Mouse (Mus musculus): ENCODE measurements around the gene Csf2. TPM values are rescaled to one million over a fixed set of nuclear protein-coding genes. Genes with fewer than 3 reads are reported as not detected.
"Not testable (repeated sequence)": the region's sequence is repeated elsewhere in the genome, so short reads cannot be mapped to it uniquely, and the experiment has no call there.

The Csf2 gene
- polyA plus RNA-seq (2015; fragmentation: Nextera tagmentation; extraction: Ambion mirVana): 0.55 and 0.70 TPM in 2 replicates

DNA sequence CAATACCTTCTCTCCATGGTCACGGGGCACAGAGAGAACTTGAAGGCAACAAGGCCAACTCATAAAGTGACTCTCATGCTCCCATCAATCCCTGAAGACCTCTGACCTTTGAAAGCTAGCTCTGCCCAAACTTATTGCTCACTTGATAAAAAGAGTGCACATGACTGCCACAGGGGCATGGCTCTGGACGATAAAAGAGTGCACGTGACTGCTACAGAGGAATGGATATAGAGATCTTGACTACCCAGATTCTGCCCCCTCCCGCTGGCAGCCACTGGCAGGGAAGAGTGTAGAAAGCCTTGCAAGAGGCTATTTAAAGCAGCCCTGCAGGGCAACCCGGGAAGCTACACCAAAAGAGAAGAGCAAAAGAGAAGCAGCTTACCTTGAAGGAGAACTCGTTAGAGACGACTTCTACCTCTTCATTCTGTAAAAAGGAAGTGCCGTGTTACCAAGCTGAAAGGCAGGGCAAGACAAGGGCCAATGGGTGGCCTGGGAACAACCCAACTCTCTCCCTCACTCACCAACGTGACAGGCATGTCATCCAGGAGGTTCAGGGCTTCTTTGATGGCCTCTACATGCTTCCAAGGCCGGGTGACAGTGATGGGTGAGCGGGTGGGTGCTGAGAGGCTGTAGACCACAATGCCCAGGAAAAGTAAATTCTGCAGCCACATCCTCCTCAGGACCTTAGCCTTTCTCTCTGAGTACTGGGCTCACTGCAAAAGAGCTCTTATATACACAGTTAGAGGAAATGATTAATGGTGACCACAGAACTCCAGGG is at the start of gene Csf2:
Csf2 (minus strand) TSS at position 728 of the 778 bp plus-strand sequence.
- H3K4me3 ChIP-seq: no peak within 1 kb of the TSS
- H3K4me1 ChIP-seq: peaks cover 41% of the 10 kb centered on the region; the same call in 1 of the 2 replicates
- H3K4me2 ChIP-seq: peak within 1 kb of the TSS; percentile 22
- H3K9ac ChIP-seq: no peak within 1 kb of the TSS; the same call in 1 of the 2 replicates
- no peak for ATAC-seq (ENCODE audit: borderline replicate concordance, extremely low read depth, low FRiP score, low TSS enrichment)
- H3K27me3 ChIP-seq: no peaks in the 10 kb centered on the region
- 27% methylated on average over 11 of the region's 11 CpGs for WGBS
- peak within 1 kb of the TSS; percentile 80 for H3K27ac ChIP-seq
- H3K9me3 ChIP-seq: no peaks in the 10 kb centered on the region
- H3K36me3 ChIP-seq: no peaks in the 10 kb centered on the region

DNA sequence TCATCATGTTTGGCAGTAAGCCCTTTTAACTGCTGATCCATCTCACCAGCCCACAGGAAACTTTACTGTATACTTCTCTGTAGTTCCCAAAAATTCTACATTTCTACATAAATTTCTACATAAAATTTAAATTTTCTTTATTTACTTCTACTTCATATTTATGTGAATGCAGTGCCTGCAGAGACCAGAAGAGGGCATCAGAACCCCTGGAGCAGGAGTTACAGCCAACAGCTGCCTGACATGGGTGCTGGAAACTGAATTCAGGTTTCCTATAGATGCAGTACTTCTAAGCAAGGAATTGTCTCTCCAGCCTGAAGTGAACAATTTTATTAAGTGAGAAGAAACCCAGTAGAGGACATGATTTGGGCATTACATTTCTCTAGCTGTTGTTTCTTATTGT is 49.3 kb upstream of the Csf2 start:
- ATAC-seq (ENCODE audit: borderline replicate concordance, extremely low read depth, low FRiP score, low TSS enrichment): no peak
- Histone ChIP-seq H3K4me3 (no peak overlapping the region), H3K27ac (no peak overlapping the region), H3K36me3 (no peaks in the 10 kb centered on the region), H3K9me3 (no peaks in the 10 kb centered on the region), H3K4me2 (no peak overlapping the region), H3K9ac (no peak overlapping the region), H3K27me3 (peaks cover 7% of the 10 kb centered on the region), H3K4me1 (peaks cover 1% of the 10 kb centered on the region)

GRCm38 (mm10) chr11:54297471-54297870 is 48.0 kb upstream of the Csf2 start:
- not testable (repeated sequence) for H3K4me1 ChIP-seq; H3K27ac ChIP-seq; H3K36me3 ChIP-seq; H3K9ac ChIP-seq; H3K9me3 ChIP-seq; H3K27me3 ChIP-seq; H3K4me3 ChIP-seq; H3K4me2 ChIP-seq; ATAC-seq (ENCODE audit: borderline replicate concordance, extremely low read depth, low FRiP score, low TSS enrichment)
- 92% methylated on average over 2 of the region's 2 CpGs for WGBS

GRCm38 (mm10) chr11:54296734-54297133 is 47.3 kb upstream of the Csf2 start:
- Histone ChIP-seq H3K36me3 (no peaks in the 10 kb centered on the region), H3K27ac (no peak overlapping the region), H3K9me3 (no peaks in the 10 kb centered on the region), H3K4me1 (no peaks in the 10 kb centered on the region), H3K4me2 (no peak overlapping the region), H3K27me3 (no peaks in the 10 kb centered on the region), H3K9ac (no peak overlapping the region), H3K4me3 (no peak overlapping the region)
- WGBS: 80% methylated on average over 1 of the region's 1 CpGs
- ATAC-seq (ENCODE audit: borderline replicate concordance, extremely low read depth, low FRiP score, low TSS enrichment): no peak

DNA sequence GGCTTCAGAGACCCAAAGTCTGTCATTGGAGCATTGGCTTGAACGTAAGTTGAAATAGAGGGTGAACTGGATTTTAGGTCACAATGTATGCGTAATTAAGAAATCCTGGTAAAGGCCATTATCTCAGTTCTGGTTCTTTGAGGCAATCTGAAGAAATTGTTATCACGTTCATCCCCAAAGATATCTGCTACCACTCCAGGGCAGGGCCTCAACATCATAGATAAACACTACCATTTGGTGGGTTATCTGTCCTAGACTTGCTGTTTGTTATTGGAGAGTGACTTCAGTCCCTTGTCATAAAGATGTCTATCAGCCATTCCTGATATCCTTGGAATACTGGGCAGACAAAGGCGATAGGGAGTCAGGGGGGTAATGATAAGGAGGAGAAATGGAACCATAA is 46.5 kb upstream of the Csf2 start:
- no peaks in the 10 kb centered on the region for H3K9me3 ChIP-seq
- H3K9ac ChIP-seq: no peak overlapping the region
- no peak for ATAC-seq (ENCODE audit: borderline replicate concordance, extremely low read depth, low FRiP score, low TSS enrichment)
- H3K4me1 ChIP-seq: no peaks in the 10 kb centered on the region
- no peak overlapping the region for H3K4me3 ChIP-seq
- H3K36me3 ChIP-seq: no peaks in the 10 kb centered on the region
- no peak overlapping the region for H3K27ac ChIP-seq
- 74% methylated on average over 4 of the region's 4 CpGs for WGBS
- no peak overlapping the region for H3K4me2 ChIP-seq
- no peaks in the 10 kb centered on the region for H3K27me3 ChIP-seq

DNA sequence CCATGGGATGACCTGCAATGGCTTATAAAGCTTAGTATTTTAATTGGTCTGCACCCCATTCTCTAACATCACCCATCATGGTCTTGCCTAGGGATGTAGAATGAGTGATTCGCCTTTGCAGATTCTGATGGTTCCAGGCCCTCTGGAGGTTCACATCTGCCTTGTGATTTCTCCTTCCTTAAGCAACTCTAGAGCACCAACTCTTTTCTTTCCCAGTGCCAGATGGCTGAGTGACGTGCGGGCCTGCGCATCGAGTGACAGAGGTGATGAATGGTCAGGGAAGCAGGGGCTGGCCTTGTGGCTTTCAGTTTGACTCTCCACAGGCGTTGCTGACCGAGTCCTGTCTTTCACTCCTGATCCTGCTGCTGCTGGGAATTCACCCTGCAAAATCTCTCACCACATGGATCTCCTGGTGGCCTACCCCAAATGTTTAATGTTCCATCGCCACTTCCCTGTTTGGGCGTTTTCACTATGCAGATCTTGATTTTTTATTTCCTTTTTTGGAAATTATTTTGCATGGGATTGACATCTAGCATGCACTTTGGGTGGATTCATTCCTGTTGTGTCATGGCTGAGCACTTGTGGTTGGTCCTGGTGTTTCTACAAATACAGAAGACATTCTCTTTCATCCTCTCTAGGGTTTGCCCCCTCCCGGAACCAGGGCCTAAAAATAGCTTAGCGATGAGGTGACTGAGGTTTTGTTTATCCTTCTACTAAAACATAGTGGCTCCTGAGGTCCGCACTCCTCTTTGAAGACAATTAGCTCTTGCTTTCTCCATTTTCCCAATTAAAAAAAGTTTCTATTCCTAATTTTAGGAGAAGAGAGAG is 44.7 kb upstream of the Csf2 start:
- 41% methylated on average over 12 of the region's 12 CpGs for WGBS
- no peak overlapping the region for H3K4me3 ChIP-seq
- no peaks in the 10 kb centered on the region for H3K27me3 ChIP-seq
- no peaks in the 10 kb centered on the region for H3K4me1 ChIP-seq
- no peak overlapping the region for H3K9ac ChIP-seq
- no peaks in the 10 kb centered on the region for H3K9me3 ChIP-seq
- no peak for ATAC-seq (ENCODE audit: borderline replicate concordance, extremely low read depth, low FRiP score, low TSS enrichment)
- H3K36me3 ChIP-seq: no peaks in the 10 kb centered on the region
- no peak overlapping the region for H3K27ac ChIP-seq
- H3K4me2 ChIP-seq: no peak overlapping the region

DNA sequence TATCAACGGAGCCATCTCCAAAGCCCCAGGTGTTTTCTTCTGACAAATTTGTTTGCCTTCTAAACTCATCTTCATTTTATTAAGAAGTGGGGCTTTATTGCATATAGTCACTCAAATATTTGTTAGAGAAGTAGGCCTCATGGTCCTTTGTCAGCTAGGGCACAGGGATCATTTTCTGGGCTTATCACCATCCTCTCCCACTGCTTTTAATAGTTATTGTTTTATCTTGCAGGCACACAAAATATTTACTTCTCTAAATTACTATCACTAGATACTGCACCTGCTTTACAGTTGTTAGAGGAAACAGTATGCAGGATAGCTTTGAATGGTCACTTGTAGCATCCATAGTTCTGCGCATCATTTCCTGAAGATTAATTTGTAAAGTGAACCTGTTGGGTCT is 42.7 kb upstream of the Csf2 start:
- H3K36me3 ChIP-seq: no peaks in the 10 kb centered on the region
- WGBS: 79% methylated on average over 2 of the region's 2 CpGs
- ATAC-seq (ENCODE audit: borderline replicate concordance, extremely low read depth, low FRiP score, low TSS enrichment): no peak
- H3K9me3 ChIP-seq: no peaks in the 10 kb centered on the region
- no peaks in the 10 kb centered on the region for H3K27me3 ChIP-seq
- no peak overlapping the region for H3K27ac ChIP-seq
- no peak overlapping the region for H3K4me3 ChIP-seq
- no peak overlapping the region for H3K4me2 ChIP-seq
- no peaks in the 10 kb centered on the region for H3K4me1 ChIP-seq
- H3K9ac ChIP-seq: no peak overlapping the region

GRCm38 (mm10) chr11:54287821-54288453 is 38.5 kb upstream of the Csf2 start:
- H3K27me3 ChIP-seq: no peaks in the 10 kb centered on the region
- no peaks in the 10 kb centered on the region for H3K36me3 ChIP-seq
- no peaks in the 10 kb centered on the region for H3K4me1 ChIP-seq
- ATAC-seq (ENCODE audit: borderline replicate concordance, extremely low read depth, low FRiP score, low TSS enrichment): no peak
- no peak overlapping the region for H3K4me2 ChIP-seq
- H3K9me3 ChIP-seq: no peaks in the 10 kb centered on the region
- no peak overlapping the region for H3K27ac ChIP-seq
- no peak overlapping the region for H3K4me3 ChIP-seq
- 68% methylated on average over 8 of the region's 8 CpGs for WGBS
- H3K9ac ChIP-seq: no peak overlapping the region

DNA sequence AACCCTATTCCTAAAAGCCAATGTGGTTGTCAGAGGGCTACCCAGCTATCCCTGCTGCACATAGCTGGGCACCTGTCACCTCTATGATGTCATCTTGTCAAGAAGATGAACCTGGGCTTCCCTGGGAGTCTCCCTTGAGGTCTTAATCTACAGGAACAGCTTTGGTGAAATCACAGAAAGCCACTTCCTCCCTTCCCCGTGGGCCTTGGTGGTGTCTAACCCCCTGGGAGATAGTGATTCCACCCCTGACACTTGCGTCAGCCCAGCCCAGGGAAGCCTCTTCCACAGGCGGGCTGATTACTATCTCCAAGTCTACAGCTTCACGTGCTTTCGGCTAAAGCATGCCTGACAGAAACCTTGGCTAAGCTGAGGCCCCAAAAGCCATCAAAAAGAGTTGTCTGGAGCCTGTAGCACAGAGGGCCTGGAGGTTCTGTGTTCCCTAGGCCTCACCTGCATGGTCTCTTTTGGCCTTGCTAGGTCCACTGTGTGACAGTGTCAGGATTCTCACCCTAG is 22.0 kb upstream of the Csf2 start:
- H3K4me3 ChIP-seq: no peak overlapping the region
- WGBS: 65% methylated on average over 5 of the region's 5 CpGs

GRCm38 (mm10) chr11:54269191-54269896 is 19.9 kb upstream of the Csf2 start:
- H3K4me2 ChIP-seq: no peak overlapping the region
- ATAC-seq (ENCODE audit: borderline replicate concordance, extremely low read depth, low FRiP score, low TSS enrichment): no peak
- WGBS: 75% methylated on average over 3 of the region's 3 CpGs
- no peaks in the 10 kb centered on the region for H3K27me3 ChIP-seq
- no peak overlapping the region for H3K4me3 ChIP-seq
- H3K9ac ChIP-seq: no peak overlapping the region
- H3K9me3 ChIP-seq: no peaks in the 10 kb centered on the region
- no peaks in the 10 kb centered on the region for H3K36me3 ChIP-seq
- no peaks in the 10 kb centered on the region for H3K4me1 ChIP-seq
- no peak overlapping the region for H3K27ac ChIP-seq

More for the DNA sequence above, 22.0 kb upstream of the Csf2 start:
- Histone ChIP-seq H3K4me1 (no peaks in the 10 kb centered on the region), H3K9ac (no peak overlapping the region), H3K9me3 (no peaks in the 10 kb centered on the region), H3K36me3 (no peaks in the 10 kb centered on the region), H3K27ac (no peak overlapping the region), H3K4me2 (no peak overlapping the region), H3K27me3 (no peaks in the 10 kb centered on the region)
- no peak for ATAC-seq (ENCODE audit: borderline replicate concordance, extremely low read depth, low FRiP score, low TSS enrichment)

GRCm38 (mm10) chr11:54267177-54267576 is 17.7 kb upstream of the Csf2 start, which contains the start of gene Il3:
Il3 (minus strand) TSS chr11:54267277.
- Histone ChIP-seq H3K27me3 (no peaks in the 10 kb centered on the region), H3K4me2 (no peak within 1 kb of the TSS), H3K36me3 (no peaks in the 10 kb centered on the region), H3K9me3 (no peaks in the 10 kb centered on the region), H3K4me1 (no peaks in the 10 kb centered on the region), H3K4me3 (no peak within 1 kb of the TSS), H3K9ac (no peak within 1 kb of the TSS), H3K27ac (no peak within 1 kb of the TSS)
- 75% methylated on average over 6 of the region's 6 CpGs for WGBS
- ATAC-seq (ENCODE audit: borderline replicate concordance, extremely low read depth, low FRiP score, low TSS enrichment): no peak
